Mouse (Mus musculus): ENCODE measurements around the gene Zfp341. TPM values are rescaled to one million over a fixed set of nuclear protein-coding genes. Genes with fewer than 3 reads are reported as not detected.

Gene Zfp341
- polyA plus RNA-seq, 1 experiment from 2014 or later: 0.85 TPM

GRCm38 (mm10) chr2:154583906-154584872 lies 28.9 kb upstream of the Zfp341 start:
- TF ChIP-seq CTCF (IDR thresholded peaks at IDR 0.05; ENCODE audit: low read depth) (no peak), EP300 (IDR thresholded peaks at IDR 0.05; ENCODE audit: low read depth) (no peak)
- no peaks in the 10 kb centered on the region for H3K4me1 ChIP-seq (ENCODE audit: insufficient read depth)
- no peak overlapping the region for H3K27ac ChIP-seq (ENCODE audit: low read depth)
- WGBS (ENCODE audit: insufficient replicate concordance): 56% methylated on average over 15 of the region's 15 CpGs
- DNase-seq (no peak), ATAC-seq (peak; percentile 49)
- H3K4me3 ChIP-seq (ENCODE audit: low read depth, low read length): no peak overlapping the region
- H3K27me3 ChIP-seq (ENCODE audit: insufficient read depth, low read length): no peaks in the 10 kb centered on the region
- H3K9me3 ChIP-seq (ENCODE audit: low read length): no peaks in the 10 kb centered on the region
- H3K9ac ChIP-seq (replicated peaks): no peak overlapping the region
- no peak overlapping the region for H3K4me2 ChIP-seq (ENCODE audit: low read depth, low read length)
- peaks cover 23% of the 10 kb centered on the region for H3K36me3 ChIP-seq (replicated peaks; ENCODE audit: insufficient read depth, low read length)

GRCm38 (mm10) chr2:154584931-154585601 lies 28.0 kb upstream of the Zfp341 start:
- DNase-seq: no peak
- no peak overlapping the region for H3K27ac ChIP-seq (ENCODE audit: low read depth)
- 67% methylated on average over 17 of the region's 17 CpGs for WGBS (ENCODE audit: insufficient replicate concordance)
- no peak overlapping the region for H3K4me3 ChIP-seq (ENCODE audit: low read depth, low read length)
- TF ChIP-seq CTCF (IDR thresholded peaks at IDR 0.05; ENCODE audit: low read depth): no peak
- TF ChIP-seq EP300 (IDR thresholded peaks at IDR 0.05; ENCODE audit: low read depth): no peak
- no peak overlapping the region for H3K9ac ChIP-seq (replicated peaks)
- H3K9me3 ChIP-seq (ENCODE audit: low read length): no peaks in the 10 kb centered on the region
- no peak for ATAC-seq
- H3K4me2 ChIP-seq (ENCODE audit: low read depth, low read length): no peak overlapping the region
- H3K36me3 ChIP-seq (replicated peaks; ENCODE audit: insufficient read depth, low read length): peaks cover 23% of the 10 kb centered on the region
- H3K27me3 ChIP-seq (ENCODE audit: insufficient read depth, low read length): no peaks in the 10 kb centered on the region
- no peaks in the 10 kb centered on the region for H3K4me1 ChIP-seq (ENCODE audit: insufficient read depth)

DNA sequence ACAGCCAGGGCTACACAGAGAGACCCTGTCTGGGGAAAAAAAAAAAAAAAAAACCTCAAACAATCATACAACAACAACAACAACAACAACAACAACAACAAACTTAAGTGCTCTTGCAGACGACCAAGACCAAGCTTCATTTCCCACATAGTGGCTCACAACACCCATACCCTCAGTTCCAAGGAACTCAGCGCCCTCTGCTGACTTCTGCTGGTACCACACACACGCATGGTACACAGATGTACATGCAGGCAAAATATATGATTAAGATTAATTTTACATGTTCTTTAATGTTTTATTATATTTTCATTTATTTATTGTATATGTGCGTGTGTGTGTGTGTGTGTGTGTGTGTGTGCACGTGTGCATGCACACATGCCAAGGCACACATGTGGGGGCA lies 26.7 kb upstream of the Zfp341 start:
- H3K27ac ChIP-seq (ENCODE audit: low read depth): no peak overlapping the region
- peak; percentile 44; the same call in 1 of the 2 replicates for ATAC-seq
- H3K36me3 ChIP-seq (replicated peaks; ENCODE audit: insufficient read depth, low read length): peaks cover 23% of the 10 kb centered on the region
- H3K4me2 ChIP-seq (ENCODE audit: low read depth, low read length): no peak overlapping the region
- no peaks in the 10 kb centered on the region for H3K9me3 ChIP-seq (ENCODE audit: low read length)
- TF ChIP-seq CTCF (IDR thresholded peaks at IDR 0.05; ENCODE audit: low read depth) (peak; percentile 82), EP300 (IDR thresholded peaks at IDR 0.05; ENCODE audit: low read depth) (no peak)
- WGBS (ENCODE audit: insufficient replicate concordance): 70% methylated on average over 5 of the region's 5 CpGs
- H3K4me3 ChIP-seq (ENCODE audit: low read depth, low read length): no peak overlapping the region
- DNase-seq: peak; percentile 77
- H3K9ac ChIP-seq (replicated peaks): no peak overlapping the region
- H3K4me1 ChIP-seq (ENCODE audit: insufficient read depth): no peaks in the 10 kb centered on the region
- no peaks in the 10 kb centered on the region for H3K27me3 ChIP-seq (ENCODE audit: insufficient read depth, low read length)

GRCm38 (mm10) chr2:154589051-154589450 lies 24.0 kb upstream of the Zfp341 start:
- Histone ChIP-seq H3K4me2 (ENCODE audit: low read depth, low read length) (no peak overlapping the region), H3K4me1 (ENCODE audit: insufficient read depth) (no peaks in the 10 kb centered on the region), H3K36me3 (replicated peaks; ENCODE audit: insufficient read depth, low read length) (peaks cover 35% of the 10 kb centered on the region), H3K27me3 (ENCODE audit: insufficient read depth, low read length) (no peaks in the 10 kb centered on the region), H3K27ac (ENCODE audit: low read depth) (no peak overlapping the region), H3K9me3 (ENCODE audit: low read length) (no peaks in the 10 kb centered on the region), H3K4me3 (ENCODE audit: low read depth, low read length) (no peak overlapping the region), H3K9ac (replicated peaks) (no peak overlapping the region)
- ATAC-seq (no peak), DNase-seq (no peak)
- no peak for TF ChIP-seq EP300 (IDR thresholded peaks at IDR 0.05; ENCODE audit: low read depth)
- TF ChIP-seq CTCF (IDR thresholded peaks at IDR 0.05; ENCODE audit: low read depth): no peak
- WGBS (ENCODE audit: insufficient replicate concordance): 82% methylated on average over 4 of the region's 4 CpGs

DNA sequence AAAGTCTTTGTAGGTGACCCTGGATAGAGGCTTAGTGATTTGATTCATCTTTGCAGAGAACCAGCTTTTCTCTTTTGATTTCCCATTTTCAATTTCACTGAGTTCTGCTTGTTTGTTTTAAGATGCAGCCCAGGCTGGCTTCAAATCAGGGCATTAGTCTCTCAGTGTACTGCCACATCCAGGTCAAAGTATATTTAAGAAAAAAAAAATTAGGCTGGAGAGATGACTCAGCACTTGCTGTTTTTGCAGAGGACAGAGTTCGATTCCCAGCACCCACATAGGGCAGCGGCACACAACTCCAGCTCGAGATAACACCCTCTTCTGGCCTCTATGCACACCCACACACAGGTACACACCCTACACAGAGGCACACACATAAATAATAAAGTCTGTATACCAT lies 21.9 kb upstream of the Zfp341 start:
- peaks cover 48% of the 10 kb centered on the region for H3K36me3 ChIP-seq (replicated peaks; ENCODE audit: insufficient read depth, low read length)
- no peak overlapping the region for H3K4me2 ChIP-seq (ENCODE audit: low read depth, low read length)
- H3K4me3 ChIP-seq (ENCODE audit: low read depth, low read length): no peak overlapping the region
- TF ChIP-seq CTCF (IDR thresholded peaks at IDR 0.05; ENCODE audit: low read depth): no peak
- TF ChIP-seq EP300 (IDR thresholded peaks at IDR 0.05; ENCODE audit: low read depth): no peak
- H3K9me3 ChIP-seq (ENCODE audit: low read length): no peaks in the 10 kb centered on the region
- H3K4me1 ChIP-seq (ENCODE audit: insufficient read depth): no peaks in the 10 kb centered on the region
- H3K27ac ChIP-seq (ENCODE audit: low read depth): no peak overlapping the region
- 75% methylated on average over 3 of the region's 3 CpGs for WGBS (ENCODE audit: insufficient replicate concordance)
- ATAC-seq: no peak
- no peaks in the 10 kb centered on the region for H3K27me3 ChIP-seq (ENCODE audit: insufficient read depth, low read length)
- no peak overlapping the region for H3K9ac ChIP-seq (replicated peaks)
- no peak for DNase-seq

DNA sequence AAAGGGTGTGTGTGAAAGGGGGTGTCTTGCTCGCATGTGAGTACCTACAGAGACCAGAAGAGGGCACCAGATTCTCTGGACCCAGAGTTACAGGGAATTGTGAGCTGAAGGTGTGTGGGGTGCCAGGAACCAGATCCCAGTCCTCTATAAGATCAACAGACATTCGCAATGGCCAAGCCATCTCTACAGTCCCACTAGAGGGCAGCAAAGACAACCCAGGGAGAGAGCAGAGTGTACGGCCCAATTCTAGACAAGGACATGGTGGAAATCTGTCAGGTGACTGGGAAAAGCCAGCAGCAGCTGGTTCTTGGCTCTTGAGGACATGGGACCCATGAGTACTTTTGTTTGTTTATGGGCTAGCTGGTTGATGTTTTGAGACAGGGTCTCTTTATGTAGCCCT lies 20.1 kb upstream of the Zfp341 start:
- Histone ChIP-seq H3K9me3 (ENCODE audit: low read length) (no peaks in the 10 kb centered on the region), H3K27me3 (ENCODE audit: insufficient read depth, low read length) (no peaks in the 10 kb centered on the region), H3K9ac (replicated peaks) (no peak overlapping the region), H3K4me3 (ENCODE audit: low read depth, low read length) (no peak overlapping the region), H3K36me3 (replicated peaks; ENCODE audit: insufficient read depth, low read length) (peaks cover 33% of the 10 kb centered on the region), H3K4me1 (ENCODE audit: insufficient read depth) (peaks cover 2% of the 10 kb centered on the region; the same call in 1 of the 2 replicates), H3K4me2 (ENCODE audit: low read depth, low read length) (no peak overlapping the region), H3K27ac (ENCODE audit: low read depth) (no peak overlapping the region)
- ATAC-seq (peak; percentile 53), DNase-seq (no peak)
- 70% methylated on average over 3 of the region's 3 CpGs for WGBS (ENCODE audit: insufficient replicate concordance)
- no peak for TF ChIP-seq EP300 (IDR thresholded peaks at IDR 0.05; ENCODE audit: low read depth)
- TF ChIP-seq CTCF (IDR thresholded peaks at IDR 0.05; ENCODE audit: low read depth): peak; percentile 85

All from liver, postnatal 0 days (tissue).